Mouse (Mus musculus): Measurements from ENCODE around the gene Rel. TPM values are rescaled to one million over a fixed set of nuclear protein-coding genes. Genes with fewer than 3 reads are reported as not detected.

The Rel gene
- total and polyA plus RNA-seq, 3 experiments = 0.42 to 2.5 TPM; not detected in 1

GRCm38 (mm10) chr11:23762635-23763034, 8.1 kb downstream of the Rel start:
- Histone ChIP-seq H3K4me1 (ENCODE audit: control insufficient read depth in 1 of 2, insufficient read depth in 2 of 2, low read length in 2 of 2) (peaks cover 0 to 5% of the 10 kb centered on the region in 2 experiments; a peak in 1 of 4 replicates), H3K9me3 (replicated peaks; ENCODE audit: insufficient read depth, low read length) (no peaks in the 10 kb centered on the region), H3K27ac (ENCODE audit: control insufficient read depth, low read depth, low read length) (no peak overlapping the region), H3K4me3 (ENCODE audit: control insufficient read depth in 1 of 2, insufficient read depth in 1 of 2, low read depth in 2 of 2, low read length in 2 of 2) (no peak overlapping the region), H3K79me2 (ENCODE audit: control insufficient read depth, insufficient read depth, low read length, poor library complexity) (no peaks in the 10 kb centered on the region), H3K27me3 (ENCODE audit: control insufficient read depth in 1 of 2, insufficient read depth in 2 of 2, low read length in 2 of 2) (no peaks in the 10 kb centered on the region), H3K9ac (ENCODE audit: control insufficient read depth, low read depth, low read length, poor library complexity, severe bottlenecking) (no peak overlapping the region), H3K36me3 (ENCODE audit: control insufficient read depth in 1 of 2, insufficient read depth in 2 of 2, low read length in 2 of 2) (peaks cover 0 to 8% of the 10 kb centered on the region in 2 experiments; a peak in 2 of 4 replicates)
- TF ChIP-seq ELF1 (IDR thresholded peaks at IDR 0.05; ENCODE audit: low read depth, low read length) (no peak), E2F4 (IDR thresholded peaks at IDR 0.05; ENCODE audit: borderline replicate concordance, low read depth, low read length) (no peak), MAZ (IDR thresholded peaks at IDR 0.05; ENCODE audit: low read depth, low read length) (no peak), USF2 (IDR thresholded peaks at IDR 0.05; ENCODE audit: borderline replicate concordance in 1 of 2, insufficient read depth in 1 of 2, low read depth in 1 of 2, low read length in 2 of 2) (no peak), MYC (IDR thresholded peaks at IDR 0.05; ENCODE audit: low read depth, low read length) (no peak), BHLHE40 (IDR thresholded peaks at IDR 0.05; ENCODE audit: borderline replicate concordance, low read depth, low read length) (no peak), CTCF (IDR thresholded peaks at IDR 0.05 in 2 of 3, conservative IDR thresholded peaks at IDR 0.05 in 1 of 3; ENCODE audit: control insufficient read depth in 1 of 3, insufficient read depth in 1 of 3, low read depth in 2 of 3, low read length in 3 of 3, poor library complexity in 1 of 3, severe bottlenecking in 1 of 3) (no peak), GABPA (IDR thresholded peaks at IDR 0.05; ENCODE audit: low read depth, low read length) (no peak), MYB (IDR thresholded peaks at IDR 0.05; ENCODE audit: low read depth, low read length) (no peak), POLR2AphosphoS5 (IDR thresholded peaks at IDR 0.05; ENCODE audit: borderline replicate concordance, low read depth, low read length) (no peak), POLR2AphosphoS2 (IDR thresholded peaks at IDR 0.05; ENCODE audit: low read length) (no peak), KAT2A (conservative IDR thresholded peaks at IDR 0.05; ENCODE audit: low read depth, low read length) (no peak), ZNF384 (IDR thresholded peaks at IDR 0.05; ENCODE audit: low read depth, low read length) (no peak), NELFE (IDR thresholded peaks at IDR 0.05; ENCODE audit: low read depth, low read length) (no peak), USF1 (IDR thresholded peaks at IDR 0.05; ENCODE audit: low read depth, low read length) (no peak), TBP (IDR thresholded peaks at IDR 0.05; ENCODE audit: low read depth, low read length) (no peak), HCFC1 (IDR thresholded peaks at IDR 0.05; ENCODE audit: low read depth, low read length) (no peak), POLR2A (IDR thresholded peaks at IDR 0.05; ENCODE audit: control insufficient read depth in 1 of 2, insufficient read depth in 1 of 2, low read depth in 1 of 2, low read length in 2 of 2, poor library complexity in 1 of 2) (no peak), RAD21 (IDR thresholded peaks at IDR 0.05; ENCODE audit: low read depth, low read length) (no peak)
- DNase-seq (ENCODE audit: low read depth, low spot score) = peak; percentile 38

- H3K9me3 ChIP-seq (replicated peaks; ENCODE audit: insufficient read depth, low read length) = no peaks in the 10 kb centered on the region
- no peak overlapping the region for H3K27ac ChIP-seq (ENCODE audit: control insufficient read depth, low read depth, low read length)
- H3K79me2 ChIP-seq (ENCODE audit: control insufficient read depth, insufficient read depth, low read length, poor library complexity) = no peaks in the 10 kb centered on the region
- H3K9ac ChIP-seq (ENCODE audit: control insufficient read depth, low read depth, low read length, poor library complexity, severe bottlenecking) = no peak overlapping the region
- peaks cover 0 to 2% of the 10 kb centered on the region in 2 experiments; a peak in 2 of 4 replicates for H3K36me3 ChIP-seq (ENCODE audit: control insufficient read depth in 1 of 2, insufficient read depth in 2 of 2, low read length in 2 of 2)
- H3K27me3 ChIP-seq (ENCODE audit: control insufficient read depth in 1 of 2, insufficient read depth in 2 of 2, low read length in 2 of 2) = no peaks in the 10 kb centered on the region
- no peak for DNase-seq (ENCODE audit: low read depth, low spot score)
- H3K4me3 ChIP-seq (ENCODE audit: control insufficient read depth in 1 of 2, insufficient read depth in 1 of 2, low read depth in 2 of 2, low read length in 2 of 2) = no peak overlapping the region
- no peaks in the 10 kb centered on the region for H3K4me1 ChIP-seq (ENCODE audit: control insufficient read depth in 1 of 2, insufficient read depth in 2 of 2, low read length in 2 of 2)
- TF ChIP-seq RCOR1 (IDR thresholded peaks at IDR 0.05; ENCODE audit: low read depth, low read length) (no peak), UBTF (IDR thresholded peaks at IDR 0.05; ENCODE audit: borderline replicate concordance, insufficient read depth, low read depth, low read length) (no peak), USF2 (IDR thresholded peaks at IDR 0.05; ENCODE audit: borderline replicate concordance in 1 of 2, insufficient read depth in 1 of 2, low read depth in 1 of 2, low read length in 2 of 2) (no peak), MEF2A (IDR thresholded peaks at IDR 0.05; ENCODE audit: extremely low read depth, insufficient replicate concordance, low read depth, low read length, poor library complexity, severe bottlenecking) (no peak), JUND (IDR thresholded peaks at IDR 0.05; ENCODE audit: low read depth, low read length) (no peak), CHD2 (IDR thresholded peaks at IDR 0.05; ENCODE audit: low read length) (no peak), ETS1 (IDR thresholded peaks at IDR 0.05; ENCODE audit: low read depth, low read length) (no peak), GATA1 (IDR thresholded peaks at IDR 0.05; ENCODE audit: low read depth, low read length) (no peak), USF1 (IDR thresholded peaks at IDR 0.05; ENCODE audit: low read depth, low read length) (no peak), MXI1 (IDR thresholded peaks at IDR 0.05; ENCODE audit: low read depth, low read length) (no peak), MAX (IDR thresholded peaks at IDR 0.05; ENCODE audit: low read length) (no peak), SMC3 (IDR thresholded peaks at IDR 0.05; ENCODE audit: low read depth, low read length) (no peak), ZC3H11A (IDR thresholded peaks at IDR 0.05; ENCODE audit: low read depth, low read length) (no peak), POLR2AphosphoS5 (IDR thresholded peaks at IDR 0.05; ENCODE audit: borderline replicate concordance, low read depth, low read length) (no peak), HCFC1 (IDR thresholded peaks at IDR 0.05; ENCODE audit: low read depth, low read length) (no peak), ZKSCAN1 (IDR thresholded peaks at IDR 0.05; ENCODE audit: low read depth, low read length) (no peak), RAD21 (IDR thresholded peaks at IDR 0.05; ENCODE audit: low read depth, low read length) (no peak), E2F4 (IDR thresholded peaks at IDR 0.05; ENCODE audit: borderline replicate concordance, low read depth, low read length) (no peak), ZMIZ1 (IDR thresholded peaks at IDR 0.05; ENCODE audit: low read depth, low read length) (no peak)
Measured at GRCm38 (mm10) chr11:23758218-23758617, 12.6 kb downstream of the Rel start.
